Mouse (Mus musculus) hindbrain, postnatal 0 days (tissue): ENCODE results near the gene Trpm8. TPM values are rescaled to one million over a fixed set of nuclear protein-coding genes. Genes with fewer than 3 reads are reported as not detected.

Experiments
- ATAC-seq: fragments of 200-750 bp; cut with Nextera tagmentation; 2 replicates; pipeline ENCODE4 v1.8.0; 2017; ENCODE audit warnings: mild to moderate bottlenecking, moderate TSS enrichment, moderate library complexity
- DNase-seq: peaks from one replicate; pipeline ENCODE4 v3.0.0-alpha.2; 2015; ENCODE audit warnings: low spot score
- H3K27ac ChIP-seq: fragments of 300-500 bp; sonication (generic); 2 replicates; pipeline ENCODE4 v1.5.1; 2014; ENCODE audit warnings: mild to moderate bottlenecking
- H3K27me3 ChIP-seq: fragments of 300-500 bp; sonication (generic); 2 replicates; pipeline ENCODE4 v1.6.1; 2014; ENCODE audit warnings: low read length, mixed read lengths; ENCODE audit not compliant: insufficient read depth
- H3K36me3 ChIP-seq: fragments of 300-500 bp; sonication (generic); 2 replicates; pipeline ENCODE4 v1.6.1; 2014; ENCODE audit warnings: low read length, mixed read lengths; ENCODE audit not compliant: insufficient read depth
- H3K4me1 ChIP-seq: fragments of 300-500 bp; sonication (generic); 2 replicates; pipeline ENCODE4 v1.6.1; 2014; ENCODE audit warnings: antibody characterized with exemption, low read length, mixed read lengths; ENCODE audit not compliant: insufficient read depth
- H3K4me2 ChIP-seq: fragments of 300-500 bp; sonication (generic); 2 replicates; pipeline ENCODE4 v1.6.1; 2014; ENCODE audit warnings: low read depth, mild to moderate bottlenecking, low read length, moderate library complexity, mixed read lengths
- H3K4me3 ChIP-seq: fragments of 300-500 bp; sonication (generic); 2 replicates; pipeline ENCODE4 v1.5.1; 2014; ENCODE audit warnings: low read length
- H3K9ac ChIP-seq: fragments of 300-500 bp; sonication (generic); replicated peaks from 2 replicates; pipeline ENCODE4 v1.6.1; 2014; ENCODE audit warnings: mild to moderate bottlenecking, low read length, moderate library complexity, mixed read lengths
- H3K9me3 ChIP-seq: fragments of 300-500 bp; sonication (generic); 2 replicates; pipeline ENCODE4 v1.6.1; 2016; ENCODE audit warnings: low read length, mixed read lengths
- CTCF ChIP-seq: IDR thresholded peaks from 2 replicates; pipeline ENCODE4 v1.5.1; 2016; ENCODE audit warnings: antibody characterized with exemption, control low read depth, low read depth
- WGBS: fragments of 180-500 bp; shearing (Covaris S2); extraction: QIAGEN DNeasy Blood & Tissue Kit; methylation state at CpG from one replicate; pipeline ENCODE4 v1.1.7; 2014; 5-methylcytosine and 5-hydroxymethylcytosine counted together
- polyA plus RNA-seq: library from polyadenylated mRNA; unstranded; fragments of >200 nt; fragmentation: Nextera tagmentation; extraction: Ambion mirVana; gene quantifications from 2 replicates; pipeline ENCODE4 v1.2.1, GENCODE M21; 2015
- total RNA-seq: library from RNA; depleted of rRNA; stranded (reverse); fragments of >200 nt; gene quantifications from 2 replicates; pipeline ENCODE4 v1.2.3, GENCODE M21; 2014

Gene Trpm8
- total and polyA plus RNA-seq, 2 experiments from 2014 or later: 0.05 to 0.11 TPM

- 64% methylated on average over 13 of the region's 13 CpGs for WGBS
- H3K9ac ChIP-seq: peak overlapping the region; percentile 61
- H3K9me3 ChIP-seq: no peaks in the 10 kb centered on the region; the same call in 1 of the 2 replicates
- peak overlapping the region; percentile 60 for H3K4me2 ChIP-seq
- DNase-seq (no peak), ATAC-seq (no peak)
- no peaks in the 10 kb centered on the region for H3K27me3 ChIP-seq
- H3K27ac ChIP-seq: no peak overlapping the region
- peaks cover 19% of the 10 kb centered on the region for H3K4me1 ChIP-seq
- H3K36me3 ChIP-seq: peaks cover 22% of the 10 kb centered on the region
- H3K4me3 ChIP-seq: peak overlapping the region; percentile 53
- peak; percentile 10; the same call in 1 of the 2 replicates for TF ChIP-seq CTCF
Observed at GRCm38 (mm10) chr1:88275698-88276523, 1.6 kb upstream of the Trpm8 start.

DNA sequence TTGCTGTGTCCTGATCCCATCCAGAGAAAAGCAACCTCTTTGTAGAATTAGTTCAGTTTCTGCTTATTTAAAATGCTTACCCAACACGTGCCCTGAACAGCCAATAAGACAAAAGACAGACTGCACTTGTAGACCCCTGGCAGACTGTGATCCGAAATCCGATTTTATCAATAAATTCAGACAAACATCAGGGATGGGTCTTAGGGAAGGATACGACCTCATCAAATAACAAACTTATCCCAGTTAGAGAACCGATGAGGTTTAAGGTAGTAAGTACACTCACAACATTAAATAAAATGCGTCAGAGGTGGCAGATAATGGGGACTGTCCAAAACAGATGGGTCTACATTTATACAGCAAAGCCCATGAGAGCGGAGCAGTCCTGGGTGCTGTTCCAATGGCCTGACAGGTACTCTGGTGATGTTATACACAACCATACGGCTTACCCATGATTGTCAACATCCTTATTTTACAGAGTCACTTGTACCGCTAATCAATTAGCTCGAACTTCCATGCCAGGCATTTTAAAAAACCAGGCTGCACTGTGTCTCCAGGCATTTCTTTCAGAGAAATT lies 850 bp upstream of the Trpm8 start:
- WGBS: 24% methylated on average over 10 of the region's 10 CpGs
- peak overlapping the region; percentile 61 for H3K9ac ChIP-seq
- H3K27me3 ChIP-seq: no peaks in the 10 kb centered on the region
- ATAC-seq: peak; percentile 30
- peak overlapping the region; percentile 53 for H3K4me3 ChIP-seq
- peak overlapping the region; percentile 60 for H3K4me2 ChIP-seq
- peaks cover 22% of the 10 kb centered on the region for H3K36me3 ChIP-seq
- peak overlapping the region; percentile 72 for H3K27ac ChIP-seq
- no peaks in the 10 kb centered on the region; the same call in 1 of the 2 replicates for H3K9me3 ChIP-seq
- peaks cover 19% of the 10 kb centered on the region for H3K4me1 ChIP-seq
- DNase-seq: no peak
- TF ChIP-seq CTCF: no peak

DNA sequence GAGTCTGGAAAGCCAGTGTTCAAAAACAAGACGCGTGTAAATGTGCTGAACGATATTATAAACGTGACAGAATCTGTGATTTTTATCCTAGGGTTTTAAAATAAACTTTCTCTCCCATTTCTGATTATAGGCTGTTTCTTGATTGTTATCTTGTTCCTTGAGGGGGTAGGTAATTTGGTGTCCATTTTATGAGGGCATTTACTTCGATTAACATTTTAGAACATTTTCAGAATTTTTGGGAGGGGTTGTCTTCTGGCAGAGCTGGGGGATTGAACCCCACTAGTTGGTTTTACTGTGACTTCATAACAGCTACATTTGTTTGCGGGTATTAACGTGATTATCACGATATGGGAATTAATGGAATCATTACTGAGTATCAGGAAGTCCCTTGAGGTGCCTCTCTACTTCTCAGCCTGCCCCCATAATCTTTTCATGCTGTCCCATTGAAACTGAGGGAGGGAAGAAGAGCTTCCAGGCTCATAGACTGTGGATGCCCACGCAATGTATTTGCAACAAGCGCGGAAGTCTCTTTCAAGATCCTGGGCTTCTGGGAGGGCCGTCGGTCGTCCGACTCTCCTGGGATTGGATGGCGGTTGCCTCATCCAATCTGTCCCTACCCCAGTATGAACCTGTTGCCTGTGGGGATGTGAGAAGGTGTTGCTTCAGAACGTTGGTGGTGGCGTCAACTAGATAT lies 504 bp downstream of the Trpm8 start:
- DNase-seq: no peak
- Histone ChIP-seq H3K9ac (peak overlapping the region; percentile 61), H3K27me3 (no peaks in the 10 kb centered on the region), H3K27ac (peak overlapping the region; percentile 72), H3K36me3 (peaks cover 16% of the 10 kb centered on the region), H3K9me3 (peaks cover 5% of the 10 kb centered on the region), H3K4me2 (peak overlapping the region; percentile 60), H3K4me3 (peak overlapping the region; percentile 53), H3K4me1 (peaks cover 19% of the 10 kb centered on the region)
- TF ChIP-seq CTCF: no peak
- ATAC-seq: no peak; the same call in 1 of the 2 replicates
- WGBS: 65% methylated on average over 18 of the region's 18 CpGs

- Histone ChIP-seq H3K9ac (no peak overlapping the region), H3K27me3 (no peaks in the 10 kb centered on the region), H3K4me2 (no peak overlapping the region), H3K27ac (no peak overlapping the region), H3K4me3 (no peak overlapping the region), H3K36me3 (peaks cover 5% of the 10 kb centered on the region; the same call in 1 of the 2 replicates), H3K9me3 (peaks cover 19% of the 10 kb centered on the region), H3K4me1 (peaks cover 19% of the 10 kb centered on the region)
- ATAC-seq: no peak
- 71% methylated on average over 9 of the region's 9 CpGs for WGBS
- DNase-seq: no peak
- TF ChIP-seq CTCF: no peak
Observed at GRCm38 (mm10) chr1:88279111-88280005, 1.9 kb downstream of the Trpm8 start.

GRCm38 (mm10) chr1:88280006-88280690 lies 2.7 kb downstream of the Trpm8 start:
- 71% methylated on average over 15 of the region's 15 CpGs for WGBS
- no peak overlapping the region for H3K4me2 ChIP-seq
- H3K27me3 ChIP-seq: no peaks in the 10 kb centered on the region
- no peaks in the 10 kb centered on the region for H3K36me3 ChIP-seq
- DNase-seq (no peak), ATAC-seq (no peak)
- H3K4me1 ChIP-seq: peaks cover 19% of the 10 kb centered on the region
- peaks cover 26% of the 10 kb centered on the region for H3K9me3 ChIP-seq
- H3K9ac ChIP-seq: no peak overlapping the region
- H3K4me3 ChIP-seq: no peak overlapping the region
- no peak overlapping the region for H3K27ac ChIP-seq
- TF ChIP-seq CTCF: no peak
